Mouse (Mus musculus): ENCODE data around the gene Tbx1. TPM values are rescaled to one million over a fixed set of nuclear protein-coding genes. Genes with fewer than 3 reads are reported as not detected.
A peak's percentile ranks its signal among the peaks of the same experiment; 100 is the strongest.

The Tbx1 gene
- polyA plus RNA-seq, 1 experiment, result not detected

DNA sequence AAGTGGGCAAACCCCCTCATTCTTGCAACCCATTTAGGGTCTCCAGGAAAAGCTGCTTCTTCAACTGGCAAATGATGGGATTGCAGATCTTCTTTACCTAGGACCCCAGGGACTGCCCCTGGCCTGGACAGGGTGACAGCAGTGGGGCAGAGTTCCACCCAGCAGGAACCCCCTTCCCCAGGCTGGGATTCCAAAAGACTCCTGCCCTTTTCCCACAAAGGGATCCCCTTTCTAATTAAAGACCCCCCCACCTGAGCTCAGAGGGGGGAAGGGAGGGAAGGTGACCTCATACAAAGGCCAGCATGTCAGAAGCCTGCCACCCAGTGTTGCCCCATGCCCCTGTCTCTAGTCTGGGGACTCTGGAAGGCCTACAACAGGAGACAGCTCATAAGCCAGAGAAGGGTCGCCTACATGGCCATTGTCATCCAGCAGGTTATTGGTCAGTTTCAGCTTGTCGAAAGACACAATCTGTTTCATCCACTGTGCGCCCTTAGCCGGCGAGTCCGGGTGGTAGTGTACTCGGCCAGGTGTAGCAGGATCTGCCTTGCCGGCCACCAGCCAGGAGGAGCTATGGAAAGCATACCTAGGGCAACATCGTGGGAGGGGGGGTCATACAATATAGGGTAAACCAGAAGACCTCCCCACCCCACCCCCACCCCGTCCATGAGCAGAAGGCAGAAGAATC lies 6.7 kb downstream of the Tbx1 start:
- Histone ChIP-seq H3K27ac (ENCODE audit: insufficient read depth, low read length) (no peak overlapping the region), H3K27me3 (ENCODE audit: control insufficient read depth, insufficient read depth, low read length, poor library complexity, severe bottlenecking) (peaks cover 67% of the 10 kb centered on the region), H3K9me3 (replicated peaks; ENCODE audit: control insufficient read depth, insufficient read depth, low read length, poor library complexity, severe bottlenecking) (no peaks in the 10 kb centered on the region), H3K4me1 (ENCODE audit: control insufficient read depth, insufficient read depth, low read length) (no peaks in the 10 kb centered on the region), H3K4me3 (ENCODE audit: low read depth, low read length) (no peak overlapping the region), H3K36me3 (ENCODE audit: control insufficient read depth, insufficient read depth, low read length, poor library complexity, severe bottlenecking) (no peaks in the 10 kb centered on the region), H3K9ac (ENCODE audit: low read depth, poor library complexity, severe bottlenecking) (no peak overlapping the region)
- no peak for TF ChIP-seq POLR2A (IDR thresholded peaks at IDR 0.05; ENCODE audit: insufficient read depth, low read length)
- TF ChIP-seq EP300 (IDR thresholded peaks at IDR 0.05; ENCODE audit: insufficient read depth, low read depth, low read length), result no peak
- TF ChIP-seq CTCF (IDR thresholded peaks at IDR 0.05; ENCODE audit: low read depth, low read length), result no peak

DNA sequence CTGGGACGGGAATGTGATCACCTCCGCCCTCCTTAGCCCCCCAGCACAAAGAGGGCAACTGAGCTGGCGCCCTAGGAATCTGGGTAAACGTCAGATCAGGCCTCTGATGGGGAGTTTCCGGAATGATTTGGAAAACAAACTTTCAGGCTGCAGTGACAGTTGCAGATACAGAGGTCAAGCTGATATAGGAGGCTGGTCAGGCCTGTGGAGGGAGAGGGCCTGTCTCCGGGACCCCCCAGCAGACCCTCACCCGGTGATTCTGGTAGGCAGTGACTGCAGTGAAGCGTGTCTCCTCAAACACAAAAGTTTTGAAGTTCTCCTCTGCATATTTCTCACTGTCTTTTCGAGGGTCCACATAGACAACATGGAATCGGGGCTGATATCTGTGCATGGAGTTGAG lies 7.3 kb downstream of the Tbx1 start:
- H3K9me3 ChIP-seq (replicated peaks; ENCODE audit: control insufficient read depth, insufficient read depth, low read length, poor library complexity, severe bottlenecking), result no peaks in the 10 kb centered on the region
- H3K27ac ChIP-seq (ENCODE audit: insufficient read depth, low read length), result no peak overlapping the region
- peaks cover 61% of the 10 kb centered on the region for H3K27me3 ChIP-seq (ENCODE audit: control insufficient read depth, insufficient read depth, low read length, poor library complexity, severe bottlenecking)
- H3K4me1 ChIP-seq (ENCODE audit: control insufficient read depth, insufficient read depth, low read length), result no peaks in the 10 kb centered on the region
- no peak overlapping the region for H3K9ac ChIP-seq (ENCODE audit: low read depth, poor library complexity, severe bottlenecking)
- H3K4me3 ChIP-seq (ENCODE audit: low read depth, low read length), result peak overlapping the region; percentile 52
- TF ChIP-seq CTCF (IDR thresholded peaks at IDR 0.05; ENCODE audit: low read depth, low read length) (no peak), EP300 (IDR thresholded peaks at IDR 0.05; ENCODE audit: insufficient read depth, low read depth, low read length) (no peak), POLR2A (IDR thresholded peaks at IDR 0.05; ENCODE audit: insufficient read depth, low read length) (no peak)
- H3K36me3 ChIP-seq (ENCODE audit: control insufficient read depth, insufficient read depth, low read length, poor library complexity, severe bottlenecking), result no peaks in the 10 kb centered on the region

DNA sequence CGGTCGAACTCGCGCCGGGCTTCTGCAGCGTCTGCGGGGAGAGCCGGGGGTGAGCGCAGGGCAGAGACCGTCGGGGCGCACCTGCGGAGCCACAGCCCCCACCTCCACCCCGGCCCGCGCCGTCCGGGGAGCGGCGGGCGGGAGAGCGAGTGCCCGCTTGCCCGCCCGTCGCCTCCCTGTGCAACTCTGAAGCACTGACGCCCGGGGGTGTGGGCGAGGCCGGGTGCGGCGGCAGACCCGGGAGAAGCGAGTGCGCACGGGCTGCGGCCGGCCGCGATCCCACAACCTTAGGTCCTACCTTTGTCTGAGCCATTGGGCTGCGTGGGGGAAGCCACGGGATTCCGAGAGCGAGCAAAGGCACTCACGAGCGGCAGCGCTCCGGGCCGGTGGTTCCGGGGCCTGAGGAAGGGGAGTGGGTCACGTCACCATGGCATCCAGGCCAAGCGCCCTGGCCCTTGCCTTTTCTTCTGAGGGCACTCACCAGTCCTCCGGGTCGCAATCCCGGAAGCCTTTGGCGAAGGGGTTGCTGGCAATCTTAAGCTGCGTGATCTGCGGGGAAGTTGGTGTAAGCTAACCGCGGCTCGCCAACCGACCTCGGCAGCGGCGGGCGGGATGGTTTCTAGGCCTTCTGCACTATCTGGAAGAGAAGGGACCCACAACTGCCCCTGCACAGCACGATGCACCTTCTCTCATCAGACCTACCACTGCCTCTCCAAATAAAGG lies 7.9 kb downstream of the Tbx1 start:
- TF ChIP-seq CTCF (IDR thresholded peaks at IDR 0.05; ENCODE audit: low read depth, low read length), result no peak
- TF ChIP-seq EP300 (IDR thresholded peaks at IDR 0.05; ENCODE audit: insufficient read depth, low read depth, low read length), result no peak
- TF ChIP-seq POLR2A (IDR thresholded peaks at IDR 0.05; ENCODE audit: insufficient read depth, low read length), result no peak

DNA sequence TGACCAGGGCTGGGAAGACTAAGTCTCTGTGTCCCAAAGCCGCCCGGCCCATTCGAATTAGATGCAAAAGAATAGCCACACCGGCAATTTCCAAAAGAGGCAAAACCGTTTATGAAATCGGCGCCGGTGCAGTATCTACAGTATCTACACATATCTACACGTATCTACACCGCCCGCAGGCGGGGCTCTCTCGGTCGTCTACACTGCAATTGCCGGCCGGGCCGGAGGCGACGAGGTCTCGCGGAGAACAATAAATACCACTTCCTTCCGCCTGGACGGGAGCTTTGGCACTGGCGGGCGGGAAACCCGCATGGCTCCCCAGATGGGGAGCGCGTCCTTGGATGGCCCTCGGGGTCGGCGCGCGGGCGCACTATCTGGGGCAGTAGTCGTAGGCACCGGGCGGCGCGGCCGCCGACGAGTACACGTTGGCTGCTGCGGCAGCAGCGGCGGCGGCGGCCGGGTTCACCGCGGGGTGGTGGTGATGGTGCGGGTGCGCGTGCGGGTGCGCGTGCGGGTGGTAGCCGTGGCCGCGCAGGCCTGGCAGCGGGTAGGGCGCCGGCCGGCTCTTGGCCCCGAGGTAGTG lies 8.8 kb downstream of the Tbx1 start:
- no peak for TF ChIP-seq POLR2A (IDR thresholded peaks at IDR 0.05; ENCODE audit: insufficient read depth, low read length)
- TF ChIP-seq CTCF (IDR thresholded peaks at IDR 0.05; ENCODE audit: low read depth, low read length), result no peak
- no peak for TF ChIP-seq EP300 (IDR thresholded peaks at IDR 0.05; ENCODE audit: insufficient read depth, low read depth, low read length)
- no peaks in the 10 kb centered on the region for H3K36me3 ChIP-seq (ENCODE audit: control insufficient read depth, insufficient read depth, low read length, poor library complexity, severe bottlenecking)
- no peaks in the 10 kb centered on the region for H3K9me3 ChIP-seq (replicated peaks; ENCODE audit: control insufficient read depth, insufficient read depth, low read length, poor library complexity, severe bottlenecking)
- no peaks in the 10 kb centered on the region for H3K4me1 ChIP-seq (ENCODE audit: control insufficient read depth, insufficient read depth, low read length)
- peak overlapping the region; percentile 52 for H3K4me3 ChIP-seq (ENCODE audit: low read depth, low read length)
- H3K27ac ChIP-seq (ENCODE audit: insufficient read depth, low read length), result no peak overlapping the region
- peaks cover 51% of the 10 kb centered on the region for H3K27me3 ChIP-seq (ENCODE audit: control insufficient read depth, insufficient read depth, low read length, poor library complexity, severe bottlenecking)
- H3K9ac ChIP-seq (ENCODE audit: low read depth, poor library complexity, severe bottlenecking), result peak overlapping the region; percentile 58

More for the DNA sequence above, 7.9 kb downstream of the Tbx1 start:
- Histone ChIP-seq H3K36me3 (ENCODE audit: control insufficient read depth, insufficient read depth, low read length, poor library complexity, severe bottlenecking) (no peaks in the 10 kb centered on the region), H3K4me3 (ENCODE audit: low read depth, low read length) (peak overlapping the region; percentile 52), H3K9me3 (replicated peaks; ENCODE audit: control insufficient read depth, insufficient read depth, low read length, poor library complexity, severe bottlenecking) (no peaks in the 10 kb centered on the region), H3K9ac (ENCODE audit: low read depth, poor library complexity, severe bottlenecking) (peak overlapping the region; percentile 58), H3K4me1 (ENCODE audit: control insufficient read depth, insufficient read depth, low read length) (no peaks in the 10 kb centered on the region), H3K27me3 (ENCODE audit: control insufficient read depth, insufficient read depth, low read length, poor library complexity, severe bottlenecking) (peaks cover 55% of the 10 kb centered on the region), H3K27ac (ENCODE audit: insufficient read depth, low read length) (no peak overlapping the region)

DNA sequence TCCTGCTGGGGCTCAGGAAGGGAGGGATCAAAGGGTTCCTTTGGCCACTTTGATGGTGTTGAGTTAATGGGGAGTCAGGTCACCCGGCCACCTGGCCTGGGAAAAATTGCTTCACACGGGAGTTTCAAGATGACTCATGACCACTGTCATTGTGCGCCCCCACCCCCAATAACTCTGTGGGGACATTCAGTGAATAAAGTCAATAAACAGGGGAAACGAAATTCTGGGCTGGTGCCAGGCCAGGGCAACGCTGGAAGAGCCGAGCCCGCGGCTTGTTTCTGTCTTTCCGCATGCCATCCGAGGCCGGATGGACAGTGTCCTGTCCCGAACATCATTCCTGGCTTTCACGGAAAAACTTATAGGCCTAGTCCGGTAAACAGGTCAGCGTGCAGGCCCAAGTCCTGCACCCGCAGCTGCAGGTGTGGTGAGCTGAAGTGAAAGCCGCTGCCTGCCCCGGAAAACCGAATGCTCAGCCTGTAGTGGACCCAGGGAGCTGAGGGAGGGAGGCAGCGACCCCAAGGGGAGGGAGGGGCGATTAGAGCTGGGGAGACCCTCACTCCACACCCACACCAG lies 9.3 kb downstream of the Tbx1 start:
- H3K4me1 ChIP-seq (ENCODE audit: control insufficient read depth, insufficient read depth, low read length), result no peaks in the 10 kb centered on the region
- H3K9me3 ChIP-seq (replicated peaks; ENCODE audit: control insufficient read depth, insufficient read depth, low read length, poor library complexity, severe bottlenecking), result no peaks in the 10 kb centered on the region
- H3K4me3 ChIP-seq (ENCODE audit: low read depth, low read length), result no peak overlapping the region
- no peak for TF ChIP-seq CTCF (IDR thresholded peaks at IDR 0.05; ENCODE audit: low read depth, low read length)
- no peak for TF ChIP-seq EP300 (IDR thresholded peaks at IDR 0.05; ENCODE audit: insufficient read depth, low read depth, low read length)
- TF ChIP-seq POLR2A (IDR thresholded peaks at IDR 0.05; ENCODE audit: insufficient read depth, low read length), result no peak
- H3K27ac ChIP-seq (ENCODE audit: insufficient read depth, low read length), result no peak overlapping the region
- no peak overlapping the region for H3K9ac ChIP-seq (ENCODE audit: low read depth, poor library complexity, severe bottlenecking)
- H3K36me3 ChIP-seq (ENCODE audit: control insufficient read depth, insufficient read depth, low read length, poor library complexity, severe bottlenecking), result no peaks in the 10 kb centered on the region
- peaks cover 45% of the 10 kb centered on the region for H3K27me3 ChIP-seq (ENCODE audit: control insufficient read depth, insufficient read depth, low read length, poor library complexity, severe bottlenecking)
